Mouse (Mus musculus): ENCODE results near the gene Armc3.

Gene Armc3

GRCm38 (mm10) chr2:19351615-19352253 is 152.6 kb downstream of the Armc3 start:
- DNase-seq (ENCODE audit: low spot score) = peak; percentile 43

- no peak for DNase-seq (ENCODE audit: low spot score)
Measured at GRCm38 (mm10) chr2:19353158-19353557, 154.1 kb downstream of the Armc3 start.
